Mouse (Mus musculus) cerebellum, adult 9-10 months (tissue): ENCODE measurements around the gene Gm5460.

Experiments
- DNase-seq: peaks from one replicate; pipeline ENCODE4 v3.0.0; 2022

Gm5460 gene

DNA sequence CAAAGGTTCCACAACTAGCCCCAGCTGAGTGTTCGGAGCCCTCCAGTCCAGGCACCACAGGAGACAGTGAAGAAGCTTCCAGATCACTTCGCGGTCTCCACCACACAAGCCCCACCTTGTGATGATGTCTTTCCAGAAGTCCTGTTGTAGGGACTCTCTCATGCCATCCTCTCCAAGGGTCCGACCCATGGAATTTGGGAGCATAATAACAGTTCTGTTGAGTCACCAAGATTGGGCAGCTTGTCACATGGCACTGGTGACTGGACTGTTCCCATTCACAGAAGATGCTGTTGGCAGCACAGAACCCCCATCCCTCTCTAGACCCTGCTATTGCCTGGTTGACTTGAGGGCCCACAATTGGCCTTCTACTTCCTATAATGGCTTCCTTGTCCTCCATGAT is at the start of gene Gm5460:
TSS of gene Gm5460 (plus strand) at position 378 of the 400 bp plus-strand sequence.
- DNase-seq = no peak

DNA sequence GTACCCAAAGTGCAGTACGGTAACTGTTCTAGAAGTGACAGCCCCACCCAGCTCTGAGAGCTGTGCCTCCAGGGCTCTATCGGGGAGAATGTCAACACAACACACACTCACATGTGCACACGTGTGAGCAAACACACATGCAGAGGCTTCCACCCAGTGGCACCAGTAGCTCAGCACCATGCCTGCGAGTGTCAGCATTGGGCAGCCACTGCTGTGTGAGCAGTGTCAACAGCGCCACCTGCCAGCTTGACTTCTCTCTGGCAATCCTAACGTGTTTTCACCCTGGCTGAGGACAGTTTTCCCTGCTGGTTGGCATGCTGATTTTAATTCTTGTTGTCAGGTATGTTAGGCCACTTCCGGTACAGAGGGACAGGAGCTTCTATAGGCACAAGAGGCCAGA is 43.9 kb upstream of the Gm5460 start:
- no peak for DNase-seq

DNA sequence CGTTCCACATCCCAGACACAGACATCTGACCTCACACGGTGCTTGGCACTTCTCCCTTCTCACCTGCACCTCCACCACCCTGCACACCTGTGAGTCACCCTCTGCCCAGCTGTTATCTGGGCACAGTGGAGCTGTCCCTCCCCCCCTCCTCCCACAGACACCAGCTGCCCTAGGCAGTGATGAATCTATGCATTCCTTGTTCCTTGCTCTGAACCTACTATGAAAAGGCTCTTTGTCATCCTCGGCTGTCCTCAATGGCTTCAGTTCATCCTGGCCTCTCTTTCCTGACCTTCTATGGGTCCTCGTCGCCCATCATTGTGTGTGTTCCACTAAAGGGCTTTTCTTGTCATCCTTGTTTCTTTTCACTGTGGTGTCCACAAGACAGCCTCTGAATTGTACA is 41.8 kb upstream of the Gm5460 start:
- no peak for DNase-seq

DNA sequence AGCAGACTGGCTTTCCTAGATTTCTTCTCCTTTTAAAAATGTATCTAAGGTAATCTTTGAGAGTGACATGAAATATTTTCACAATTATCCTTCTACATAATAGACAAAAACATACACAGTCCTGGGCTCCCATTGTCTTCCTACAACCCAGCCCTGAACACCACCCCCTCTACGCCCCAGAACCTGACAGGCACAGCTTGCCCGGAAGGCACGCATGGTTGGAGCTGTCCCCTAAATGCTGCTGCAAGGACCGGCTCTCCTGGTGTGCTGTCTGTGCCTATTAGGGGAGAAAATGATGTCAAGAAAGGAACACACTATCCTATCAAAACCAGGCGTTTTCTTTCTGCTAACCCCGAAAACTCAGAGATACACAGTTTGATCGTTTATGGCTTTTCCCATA is 38.8 kb upstream of the Gm5460 start:
- DNase-seq = no peak

DNA sequence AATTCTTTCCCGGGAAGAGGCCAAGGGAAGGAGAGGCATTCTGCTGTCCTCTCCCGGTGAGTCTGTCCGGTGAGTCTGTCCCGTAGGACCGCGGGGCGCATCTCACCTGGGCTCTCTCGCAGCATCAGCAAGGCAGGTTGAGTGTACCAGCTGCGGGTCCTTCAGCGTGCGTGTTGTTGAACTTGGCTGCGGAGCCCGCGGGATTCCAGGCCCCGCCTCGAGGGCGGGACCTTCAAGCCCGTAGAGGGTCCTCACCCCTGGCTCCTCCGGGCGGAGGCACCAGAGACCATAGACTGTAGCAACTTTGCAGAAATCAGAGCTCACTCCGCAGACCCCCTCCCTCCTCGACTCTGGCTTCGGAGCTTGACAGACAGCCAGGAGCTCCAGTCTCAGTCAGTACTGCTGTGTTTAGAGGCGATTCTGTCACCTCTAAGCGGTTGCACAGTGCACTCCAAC is 37.9 kb upstream of the Gm5460 start, which contains the start of gene Zfp488:
TSS of gene Zfp488 (minus strand) at position 161 of the 456 bp plus-strand sequence.
- no peak for DNase-seq

DNA sequence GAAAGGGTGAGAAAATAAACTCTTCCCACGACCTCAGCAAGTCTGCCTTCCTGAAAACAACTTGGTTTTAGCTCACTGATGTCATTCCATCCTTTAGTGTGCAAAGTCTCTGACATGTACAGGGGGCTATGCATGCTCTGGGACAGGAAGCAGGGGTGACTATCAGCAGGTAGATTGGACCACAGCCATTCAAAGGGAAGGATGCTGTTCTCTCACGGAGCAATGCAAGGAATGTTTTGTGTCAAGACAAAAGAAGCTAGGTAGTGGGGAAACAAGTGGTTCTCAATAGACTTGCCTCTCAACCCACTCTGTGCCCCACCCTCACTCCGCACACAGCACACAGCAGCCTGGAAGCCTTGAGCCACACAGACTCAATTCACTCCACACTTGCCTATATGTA is 27.4 kb upstream of the Gm5460 start:
- DNase-seq = no peak

DNA sequence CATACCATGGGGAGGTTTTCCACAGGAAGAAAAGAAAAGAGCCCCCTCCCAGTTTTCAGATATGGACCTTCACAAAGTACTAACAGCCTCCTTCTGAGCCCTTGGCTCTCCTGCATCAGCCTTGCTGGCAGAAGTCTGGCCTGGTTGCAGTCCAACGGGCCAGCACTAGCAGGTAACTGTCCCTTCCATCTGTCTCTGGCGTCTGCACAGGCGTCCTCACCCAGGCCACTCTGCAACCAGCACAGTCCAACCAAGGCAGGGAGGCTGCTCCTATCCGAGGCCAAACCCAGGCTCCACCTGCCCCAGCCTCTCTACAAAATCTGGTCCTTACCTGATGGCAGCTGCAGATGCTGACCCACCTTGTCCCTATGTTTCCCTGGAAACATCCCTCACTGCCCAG is 24.6 kb upstream of the Gm5460 start:
- peak; percentile 86 for DNase-seq

DNA sequence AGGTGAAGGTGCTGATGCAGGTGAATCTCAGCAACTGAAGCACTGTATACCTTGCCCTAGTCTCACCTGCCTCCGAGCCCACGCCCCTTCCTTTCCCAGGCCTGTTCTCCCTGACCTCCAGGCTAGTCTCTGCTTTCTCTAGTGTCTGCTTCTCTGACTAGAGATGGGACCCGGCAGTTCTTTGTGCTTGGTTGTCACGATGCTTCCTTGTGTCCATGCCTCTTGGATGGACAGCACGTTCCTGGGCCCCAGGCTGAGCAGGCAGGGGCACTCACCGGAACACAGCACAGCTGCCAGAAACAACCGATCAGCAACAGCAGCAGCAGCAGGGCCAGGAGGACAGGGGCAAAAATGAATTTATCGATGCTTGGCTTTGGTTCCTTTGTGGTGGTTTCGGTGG is 23.5 kb upstream of the Gm5460 start:
- no peak for DNase-seq

DNA sequence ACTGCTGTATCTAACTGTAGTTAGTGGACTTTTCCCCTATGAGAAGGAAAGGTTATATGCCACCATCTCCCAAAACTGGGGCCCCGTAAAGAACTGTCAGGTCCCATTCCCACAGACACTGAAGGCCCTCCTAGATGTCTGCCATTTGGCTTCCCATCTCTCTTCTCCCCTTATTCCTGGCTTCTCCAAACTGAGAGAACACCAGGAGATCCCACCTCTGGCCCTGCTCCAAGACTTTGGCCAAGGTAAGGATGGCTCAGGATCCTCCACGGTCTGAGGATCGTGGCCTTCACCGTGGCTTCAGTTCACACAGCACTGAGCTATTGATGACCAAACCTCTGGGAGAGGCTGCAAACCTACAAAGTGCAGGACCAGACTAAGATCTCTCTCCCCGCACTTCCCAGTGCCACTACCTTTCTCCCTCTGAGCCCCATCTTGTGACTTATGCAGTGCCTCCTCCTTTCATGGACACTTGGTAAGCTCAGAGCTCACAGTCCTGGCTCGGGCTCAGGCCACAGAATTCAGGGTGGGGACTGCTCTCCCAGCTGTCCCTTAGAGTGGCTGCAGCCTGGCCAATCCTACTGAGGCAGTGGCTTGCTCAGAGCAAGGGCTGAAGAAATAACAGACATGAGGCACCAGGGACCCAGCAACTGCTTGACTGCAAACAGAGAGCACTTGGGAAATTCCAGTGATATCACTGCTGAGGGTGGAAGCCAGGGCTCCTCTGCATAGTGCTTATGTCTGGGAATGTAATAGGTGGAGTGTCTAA is 22.9 kb upstream of the Gm5460 start:
- DNase-seq = no peak

DNA sequence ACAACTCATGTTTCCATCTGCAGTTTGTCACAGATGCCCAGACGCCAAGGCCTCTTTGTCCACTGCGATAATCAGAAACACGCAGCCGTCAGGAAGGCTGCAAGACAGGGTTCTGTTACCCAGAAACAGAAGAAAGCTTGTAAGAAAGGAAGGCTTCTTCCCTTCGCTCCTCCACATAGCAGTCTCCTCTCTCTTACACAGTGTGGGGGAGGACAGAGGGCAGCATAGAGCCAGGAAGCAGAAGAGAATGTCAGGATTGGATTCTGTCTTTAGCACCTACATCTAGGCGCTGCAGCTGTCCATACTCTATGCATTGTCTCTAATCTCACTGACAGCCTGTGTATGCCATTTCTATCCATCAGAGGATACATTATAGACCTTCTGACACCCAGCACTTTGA is 19.1 kb upstream of the Gm5460 start:
- no peak for DNase-seq

DNA sequence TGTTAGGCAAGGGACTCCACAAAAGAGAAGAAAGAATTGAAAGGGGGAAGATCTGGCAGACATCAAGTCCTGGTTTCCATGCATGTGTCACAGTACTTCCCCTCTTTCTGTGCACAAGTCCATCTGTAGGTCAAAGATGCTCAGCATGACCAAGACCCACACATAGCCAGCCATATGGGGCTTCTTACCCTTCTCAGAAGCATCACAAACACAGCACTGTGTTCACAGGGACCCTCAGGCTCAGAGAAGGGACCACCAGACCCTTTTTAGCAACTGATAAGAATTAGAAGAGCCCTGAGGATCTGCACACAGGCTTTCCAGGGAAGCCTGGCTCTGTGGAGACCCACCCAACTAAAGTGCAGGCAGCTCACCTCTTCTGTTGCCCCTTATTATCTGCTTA is 16.5 kb upstream of the Gm5460 start:
- no peak for DNase-seq

DNA sequence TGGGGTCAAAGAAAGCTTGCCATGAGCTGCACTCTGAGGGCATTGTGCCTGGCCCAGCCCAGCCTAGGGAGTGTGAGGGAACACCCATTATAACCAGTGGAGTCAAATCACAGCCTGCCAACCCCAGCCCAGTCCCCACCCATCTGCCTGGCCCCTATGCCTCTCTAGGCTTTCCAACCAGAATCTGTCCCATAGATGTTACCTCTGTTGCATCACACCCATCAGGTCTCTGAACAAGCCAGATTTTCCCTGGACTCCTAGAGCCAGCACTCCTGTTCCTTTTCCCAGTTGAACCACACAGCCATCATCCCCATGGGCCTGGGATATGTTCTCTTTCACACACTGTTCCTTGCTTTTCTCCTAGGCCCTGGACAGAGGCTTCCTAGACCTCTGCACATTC is 15.1 kb upstream of the Gm5460 start:
- no peak for DNase-seq

DNA sequence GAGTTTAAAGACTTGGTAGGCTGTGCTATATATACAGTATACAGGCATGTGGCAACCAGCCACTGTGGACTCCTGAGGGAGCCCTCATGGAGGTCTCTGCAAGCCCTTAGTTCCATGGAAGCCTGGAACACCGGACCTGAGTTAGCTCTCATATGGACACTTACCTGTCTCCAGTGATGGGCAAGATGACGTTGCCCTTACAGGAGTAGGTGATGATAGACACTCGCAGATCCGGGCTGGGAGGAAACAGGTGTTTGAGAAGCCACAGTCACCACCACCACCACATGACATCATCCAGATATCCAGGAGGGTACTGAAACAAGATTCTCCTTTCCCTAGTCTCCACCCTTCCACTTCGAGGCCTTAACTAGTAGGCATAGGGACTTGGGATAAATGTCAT is 14.2 kb upstream of the Gm5460 start:
- no peak for DNase-seq

DNA sequence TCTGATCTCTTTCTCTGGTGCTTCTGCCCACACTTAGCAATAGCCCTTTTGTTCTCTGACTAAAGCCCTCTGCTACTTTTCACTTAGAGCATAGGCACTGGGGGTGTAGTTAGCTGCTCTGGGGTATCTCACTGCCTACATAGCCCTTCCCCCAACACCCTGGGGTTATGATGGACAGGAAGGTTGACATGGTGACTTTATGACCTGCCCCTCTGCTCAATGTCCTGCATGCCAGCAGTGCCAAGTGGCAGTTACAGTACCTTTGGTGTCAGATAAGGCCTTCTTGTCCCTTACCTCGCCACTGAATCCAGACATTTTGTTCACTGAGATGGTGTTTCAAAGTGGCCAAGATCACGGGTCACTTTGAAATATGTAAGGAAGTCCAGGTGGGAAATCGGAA is 1.5 kb upstream of the Gm5460 start, which contains the start of gene Gm30083:
TSS of gene Gm30083 (minus strand) at position 120 of the 400 bp plus-strand sequence.
- DNase-seq = no peak

DNA sequence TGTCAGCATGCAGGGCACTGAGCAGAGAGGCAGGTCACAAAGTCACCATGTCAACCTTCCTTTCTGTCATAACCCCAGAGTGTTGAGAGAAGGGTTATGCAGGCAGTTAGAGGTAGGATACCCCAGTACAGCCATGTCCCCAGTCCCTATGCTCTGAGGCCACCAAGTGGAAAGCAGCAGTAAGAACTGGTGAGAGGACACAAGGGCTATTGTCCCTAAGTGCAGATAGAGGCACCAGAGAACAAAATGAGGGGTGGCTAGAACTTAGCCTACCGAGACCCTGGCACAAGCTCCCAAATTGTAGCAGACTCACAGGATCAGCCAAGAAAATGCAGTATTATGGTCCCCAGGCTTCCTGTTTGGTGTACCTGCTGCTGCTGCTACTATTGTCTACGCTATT is 380 bp downstream of the Gm5460 start:
- no peak for DNase-seq

DNA sequence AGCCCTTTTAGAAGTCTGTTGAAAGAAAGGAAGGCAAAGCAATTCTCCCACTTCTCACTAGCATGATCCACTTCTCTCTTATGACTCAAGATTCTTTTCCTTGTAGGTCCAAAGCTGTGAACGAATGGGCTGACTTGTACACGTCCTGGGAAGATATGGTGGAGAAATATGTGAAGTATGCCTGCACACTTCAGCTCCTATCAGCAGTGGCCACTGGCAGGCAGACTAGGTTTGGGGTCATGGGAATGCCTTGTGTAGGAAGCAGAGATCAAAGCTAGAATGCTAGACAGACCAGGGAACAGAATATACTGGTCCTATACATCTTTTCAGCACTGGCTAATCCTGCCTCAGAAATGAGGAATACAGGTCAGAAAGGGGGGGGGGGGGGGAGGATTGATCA is 10.2 kb downstream of the Gm5460 start:
- no peak for DNase-seq

DNA sequence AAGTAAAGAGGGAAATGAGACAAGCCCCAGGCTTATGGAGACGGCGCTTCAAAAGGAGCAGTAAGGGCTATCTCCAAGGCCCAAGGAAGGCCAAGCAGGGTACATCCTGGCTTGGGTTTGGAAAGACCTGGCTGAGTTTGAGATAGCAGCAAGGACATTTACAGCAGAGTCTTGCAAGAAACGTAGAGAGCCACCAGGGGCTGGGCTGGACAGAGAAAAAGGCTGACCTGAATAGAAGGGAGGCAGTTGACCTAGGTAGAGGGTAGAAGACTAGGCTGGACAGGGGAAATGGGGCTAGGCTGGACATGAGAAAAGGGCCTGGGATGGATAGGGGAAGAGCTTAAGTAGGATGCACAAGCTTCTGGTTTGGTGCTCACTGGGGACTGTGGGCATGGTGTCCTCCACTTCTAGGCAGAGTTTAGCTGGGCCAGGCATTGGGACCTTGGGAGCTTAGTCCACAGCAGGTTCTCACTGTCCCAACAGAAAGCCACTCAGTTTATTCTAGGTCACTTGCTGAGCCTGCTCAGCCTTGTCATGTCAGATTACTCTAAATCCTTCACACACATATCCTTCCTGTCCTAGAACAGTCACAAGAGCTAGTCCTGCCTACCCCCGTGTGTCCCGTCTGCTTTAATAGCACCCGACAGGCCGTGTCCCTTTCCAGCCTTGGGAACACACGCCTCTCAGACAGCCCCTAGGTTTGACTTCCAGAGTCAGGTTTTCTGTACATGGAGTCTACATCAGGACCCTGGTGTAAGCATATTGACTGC is 17.5 kb downstream of the Gm5460 start:
- DNase-seq = no peak

DNA sequence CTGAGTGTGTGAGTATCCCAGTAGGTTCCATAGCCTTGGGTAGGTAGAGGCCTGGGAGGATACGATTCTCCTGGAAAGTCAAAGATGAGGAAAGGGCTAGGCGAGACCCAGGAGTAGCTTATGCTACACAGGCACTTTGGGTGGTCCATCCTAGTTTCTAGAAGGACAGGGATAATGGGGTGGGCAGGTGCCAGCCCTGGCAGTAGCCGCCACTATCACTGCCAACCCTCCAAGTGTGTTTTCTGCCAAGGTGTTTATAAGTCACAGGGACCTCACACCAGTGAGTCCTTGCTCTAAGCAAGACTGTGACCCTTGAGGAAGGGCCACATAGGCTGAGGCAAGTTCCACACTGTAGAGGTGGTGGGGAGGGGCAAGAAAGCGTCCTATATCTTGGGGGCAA is 24.7 kb downstream of the Gm5460 start:
- DNase-seq = no peak

DNA sequence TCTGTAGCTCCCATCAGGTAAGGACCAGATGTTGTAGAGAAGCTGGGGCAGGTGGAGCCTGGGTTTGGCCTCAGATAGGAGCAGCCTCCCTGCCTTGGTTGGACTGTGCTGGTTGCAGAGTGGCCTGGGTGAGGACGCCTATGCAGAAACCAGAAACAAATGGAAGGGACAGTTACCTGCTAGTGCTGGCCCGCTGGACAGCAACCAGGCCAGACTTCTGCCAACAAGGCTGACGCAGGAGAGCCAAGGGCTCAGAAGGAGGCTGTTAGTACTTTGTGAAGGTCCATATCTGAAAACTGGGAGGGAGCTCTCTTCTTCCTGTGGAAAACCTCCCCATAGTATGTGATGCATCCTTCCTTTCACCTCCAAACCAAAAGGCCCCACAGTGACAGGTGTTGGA is 26.8 kb downstream of the Gm5460 start:
- DNase-seq = no peak

DNA sequence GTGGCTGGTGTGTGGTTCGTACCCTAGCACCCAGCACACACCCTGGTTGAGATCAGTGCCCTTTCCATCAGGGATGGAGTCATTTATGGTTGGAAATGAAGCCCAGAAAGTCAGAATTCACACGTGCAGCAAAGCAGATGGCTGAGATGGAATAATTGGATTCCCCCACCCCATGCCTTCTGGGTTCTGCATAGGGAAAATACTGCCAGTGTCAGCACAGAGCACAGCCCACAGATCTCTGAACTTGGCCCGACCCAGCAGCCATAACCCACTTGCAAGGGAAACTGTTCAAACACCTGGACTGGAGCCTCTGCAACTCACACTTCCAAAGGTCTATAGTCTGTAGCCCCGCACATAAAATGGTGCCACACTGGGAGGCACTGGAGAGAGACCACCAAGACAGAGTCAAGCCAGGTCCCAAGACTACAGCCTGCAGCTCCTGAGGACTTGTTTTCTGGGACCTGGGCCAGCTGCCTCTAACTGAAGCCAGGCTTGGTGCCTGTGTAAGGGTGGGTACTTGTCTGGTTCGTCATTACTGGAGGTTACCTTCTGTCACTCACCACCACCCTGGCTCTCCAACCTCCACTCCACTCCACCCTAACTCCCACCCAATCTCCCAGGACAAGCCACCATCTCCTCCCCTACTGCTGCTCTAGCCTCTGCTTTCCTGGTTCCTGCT is 33.7 kb downstream of the Gm5460 start:
- no peak for DNase-seq

DNA sequence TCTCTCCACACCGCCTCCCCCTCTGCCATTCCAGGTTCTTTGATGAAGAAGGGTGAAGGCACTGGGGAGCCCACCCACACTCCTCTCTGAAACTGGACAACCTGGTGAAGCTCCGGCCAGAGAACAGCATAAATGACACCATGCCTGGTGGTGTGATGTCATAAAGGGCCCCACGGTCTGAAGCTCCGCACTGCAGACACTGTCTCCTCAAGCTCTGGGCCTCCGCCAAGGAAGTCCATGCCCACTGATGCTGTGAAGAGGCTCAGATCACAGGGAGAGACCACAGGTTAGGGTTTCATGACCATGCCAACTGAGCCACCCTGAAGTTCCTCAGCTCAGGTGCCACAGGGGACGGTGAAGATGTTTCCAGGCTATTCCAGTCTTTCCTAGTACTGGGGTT is 36.0 kb downstream of the Gm5460 start, which contains the start of gene Antxrl:
TSS of gene Antxrl (plus strand) at position 192 of the 400 bp plus-strand sequence.
- DNase-seq = no peak

DNA sequence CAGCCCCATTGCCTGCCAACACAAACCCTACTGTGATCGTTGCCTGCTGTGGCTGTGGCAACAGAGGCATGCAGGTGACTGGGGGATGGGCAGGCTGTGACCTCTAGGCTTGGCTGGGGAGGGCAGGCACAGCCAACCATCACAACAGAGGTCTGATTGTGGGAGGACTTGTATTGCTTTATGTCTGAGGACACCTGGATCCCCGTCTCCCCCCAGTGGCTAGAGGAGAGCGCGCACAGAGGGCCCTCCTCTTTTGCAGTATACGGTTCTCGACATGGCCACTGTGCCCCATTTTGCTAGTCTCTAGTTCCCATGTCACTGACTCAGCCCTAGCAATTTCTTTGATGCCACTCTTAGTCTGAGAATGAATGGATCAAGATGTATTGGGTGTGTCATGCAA is 55.1 kb downstream of the Gm5460 start:
- no peak for DNase-seq

DNA sequence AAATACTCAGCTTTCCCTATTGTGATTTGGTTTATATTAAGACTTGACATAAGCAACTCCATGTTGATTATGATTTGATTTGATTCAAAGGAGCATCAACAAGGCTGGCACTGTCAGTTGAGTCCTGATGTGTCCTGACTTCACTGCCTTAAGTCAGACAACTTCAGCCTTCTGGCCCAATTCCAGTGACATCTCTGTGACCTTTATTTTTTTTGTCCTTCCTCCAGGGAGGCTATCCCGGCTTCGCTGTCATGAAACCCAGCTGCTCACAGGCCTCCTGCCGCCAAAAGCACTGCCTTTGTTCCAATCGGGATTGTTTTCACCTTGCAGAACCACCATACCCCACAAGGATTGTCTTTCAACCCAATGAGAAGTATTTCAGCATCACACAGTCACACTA is 58.8 kb downstream of the Gm5460 start:
- DNase-seq = no peak

DNA sequence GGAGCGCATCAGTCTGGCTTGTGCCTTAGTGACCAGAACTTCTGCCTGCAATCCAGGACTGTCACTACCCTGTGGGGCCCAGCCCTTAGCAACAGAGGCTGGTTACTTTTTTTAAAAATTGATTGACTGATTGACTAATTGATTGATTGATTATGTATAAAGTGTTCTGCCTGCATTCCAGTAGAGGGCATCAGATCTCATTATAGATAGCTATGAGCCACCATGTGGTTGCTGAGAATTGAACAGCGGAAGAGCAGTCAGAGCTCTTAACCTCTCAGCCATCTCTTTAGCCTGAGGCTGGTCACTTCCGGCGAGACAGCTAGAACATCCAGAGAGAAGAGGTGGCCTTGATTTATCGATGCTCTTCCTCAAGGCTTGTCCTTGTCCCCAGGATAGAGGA is 60.7 kb downstream of the Gm5460 start:
- DNase-seq = no peak
